Mouse (Mus musculus): ENCODE measurements around the gene Eno2.

DNA sequence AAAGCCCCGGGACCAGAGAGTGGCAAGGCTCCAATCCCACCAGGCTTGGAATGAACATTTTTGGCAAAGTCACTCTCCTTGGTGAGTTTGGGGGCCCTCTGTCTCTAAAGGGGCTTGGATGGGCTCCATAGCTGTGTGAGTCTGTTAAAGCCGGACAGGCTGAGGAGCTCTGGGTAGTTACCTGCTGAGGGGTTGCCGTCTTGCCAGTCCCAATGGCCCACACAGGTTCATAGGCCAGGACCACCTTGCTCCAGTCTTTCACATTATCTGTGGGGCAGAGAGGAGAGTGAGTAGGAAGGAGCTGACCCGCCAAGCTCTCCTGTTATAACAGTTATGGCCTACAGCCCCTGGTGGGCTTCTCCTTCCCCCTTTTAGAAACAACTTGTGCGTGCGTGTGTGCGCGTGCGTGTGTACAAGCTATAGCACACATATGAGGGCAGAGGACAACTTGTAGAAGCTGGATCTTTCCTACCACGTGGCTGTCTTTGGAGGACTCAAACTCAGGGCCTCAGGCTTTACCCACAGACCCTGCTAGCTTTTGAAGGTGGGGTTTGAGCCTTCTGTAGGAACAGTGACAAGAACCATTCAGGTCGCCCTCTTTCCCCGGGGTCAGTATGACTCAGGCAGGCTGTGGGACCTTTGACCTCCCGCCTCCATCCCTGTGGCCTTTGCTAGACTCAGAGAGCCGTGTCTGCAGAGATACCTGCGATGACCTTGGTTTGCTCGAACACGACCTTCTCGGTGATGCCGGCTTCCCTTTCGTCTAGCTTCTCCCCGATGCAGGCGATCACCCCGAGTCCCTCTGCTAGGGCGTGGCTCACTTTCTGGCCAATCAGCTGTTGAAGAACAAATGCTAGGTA, 42.5 kb upstream of the Eno2 start:
- TF ChIP-seq CTCF (IDR thresholded peaks at IDR 0.05; ENCODE audit: low read depth) (no peak), EP300 (optimal IDR thresholded peaks at IDR 0.05) (no peak)

All from stomach, postnatal 0 days (tissue).